Mouse (Mus musculus) MEL (cell line): Measurements from ENCODE around the gene Gm11992. TPM values are rescaled to one million over a fixed set of nuclear protein-coding genes. Genes with fewer than 3 reads are reported as not detected.

Source experiments
- DNase-seq: peaks from one replicate; pipeline ENCODE4 v3.0.0; 2011; ENCODE audit warnings: low read depth, low spot score
- H3K27ac ChIP-seq: 2 replicates; pipeline ENCODE4 v1.5.1; 2012; ENCODE audit warnings: low read depth, mild to moderate bottlenecking, control low read depth, low read length, moderate library complexity; ENCODE audit not compliant: control insufficient read depth
- H3K27me3 ChIP-seq, 2 experiments: fragments of 150-350 bp in 1 of 2; sonication (generic) in 1 of 2; 2 replicates each; pipeline ENCODE4 v1.6.1; 2012; ENCODE audit warnings: low read length in 2 of 2, mild to moderate bottlenecking in 2 of 2, improper control_type of control experiment in 1 of 2, moderate library complexity in 1 of 2; ENCODE audit not compliant: insufficient read depth in 2 of 2, control insufficient read depth in 1 of 2
- H3K36me3 ChIP-seq, 2 experiments: 2 replicates each; pipeline ENCODE4 v1.6.1; 2012 to 2014; ENCODE audit warnings: low read length in 2 of 2, improper control_type of control experiment in 1 of 2, inconsistent platforms in 1 of 2, mild to moderate bottlenecking in 1 of 2; ENCODE audit not compliant: insufficient read depth in 2 of 2, control insufficient read depth in 1 of 2
- H3K4me1 ChIP-seq, 2 experiments: fragments of 150-350 bp in 1 of 2; sonication (generic) in 1 of 2; 2 replicates each; pipeline ENCODE4 v1.6.1; 2012; ENCODE audit warnings: low read length in 2 of 2, improper control_type of control experiment in 1 of 2, mild to moderate bottlenecking in 1 of 2; ENCODE audit not compliant: insufficient read depth in 2 of 2, control insufficient read depth in 1 of 2
- H3K4me3 ChIP-seq, 2 experiments: fragments of 150-350 bp in 1 of 2; sonication (generic) in 1 of 2; 2 replicates each; pipeline ENCODE4 v1.5.1; 2012; ENCODE audit warnings: low read depth in 2 of 2, low read length in 2 of 2, mild to moderate bottlenecking in 2 of 2, moderate library complexity in 2 of 2, control low read depth in 1 of 2, improper control_type of control experiment in 1 of 2; ENCODE audit not compliant: control insufficient read depth in 1 of 2, insufficient read depth in 1 of 2
- H3K79me2 ChIP-seq: 2 replicates; pipeline ENCODE4 v1.6.1; 2012; ENCODE audit warnings: mild to moderate bottlenecking, low read length, moderate library complexity; ENCODE audit not compliant: control insufficient read depth, poor library complexity, insufficient read depth
- H3K9ac ChIP-seq: 2 replicates; pipeline ENCODE4 v1.6.1; 2012; ENCODE audit warnings: low read depth, mild to moderate bottlenecking, control low read depth, low read length, moderate library complexity; ENCODE audit not compliant: control insufficient read depth, poor library complexity, severe bottlenecking
- H3K9me3 ChIP-seq: fragments of 150-350 bp; sonication (generic); replicated peaks from 2 replicates; pipeline ENCODE4 v1.6.1; 2012; ENCODE audit warnings: mild to moderate bottlenecking, low read length, improper control_type of control experiment, moderate library complexity; ENCODE audit not compliant: insufficient read depth
- CHD1 ChIP-seq: IDR thresholded peaks from 2 replicates; pipeline ENCODE4 v1.6.1; 2012; ENCODE audit warnings: low read depth, mild to moderate bottlenecking, inconsistent platforms, low read length, improper control_type of control experiment
- CHD2 ChIP-seq: IDR thresholded peaks from 2 replicates; pipeline ENCODE4 v1.6.1; 2011; ENCODE audit warnings: low read length, improper control_type of control experiment
- ETS1 ChIP-seq: IDR thresholded peaks from 2 replicates; pipeline ENCODE4 v1.6.1; 2012; ENCODE audit warnings: low read depth, mild to moderate bottlenecking, inconsistent platforms, low read length, improper control_type of control experiment, moderate library complexity
- GABPA ChIP-seq: IDR thresholded peaks from 2 replicates; pipeline ENCODE4 v1.6.1; 2012; ENCODE audit warnings: low read depth, mild to moderate bottlenecking, inconsistent platforms, low read length, improper control_type of control experiment, moderate library complexity
- GATA1 ChIP-seq: IDR thresholded peaks from 2 replicates; pipeline ENCODE4 v1.6.1; 2011; ENCODE audit warnings: low read depth, low read length, improper control_type of control experiment
- HCFC1 ChIP-seq: IDR thresholded peaks from 2 replicates; pipeline ENCODE4 v1.6.1; 2012; ENCODE audit warnings: low read depth, mild to moderate bottlenecking, inconsistent platforms, low read length, improper control_type of control experiment, moderate library complexity
- KAT2A ChIP-seq: conservative IDR thresholded peaks from 2 replicates; pipeline ENCODE4 v1.6.1; 2012; ENCODE audit warnings: low read depth, low read length, improper control_type of control experiment, inconsistent platforms
- MAX ChIP-seq: IDR thresholded peaks from 2 replicates; pipeline ENCODE4 v1.6.1; 2011; ENCODE audit warnings: low read length, improper control_type of control experiment
- MEF2A ChIP-seq: IDR thresholded peaks from 2 replicates; pipeline ENCODE4 v1.6.1; 2014; ENCODE audit warnings: low read depth, mild to moderate bottlenecking, inconsistent platforms, low read length, improper control_type of control experiment; ENCODE audit not compliant: poor library complexity, insufficient replicate concordance, severe bottlenecking; ENCODE audit errors: extremely low read depth
- MYC ChIP-seq: IDR thresholded peaks from 2 replicates; pipeline ENCODE4 v1.6.1; 2011; ENCODE audit warnings: low read depth, mild to moderate bottlenecking, low read length, improper control_type of control experiment, moderate library complexity
- NELFE ChIP-seq: IDR thresholded peaks from 2 replicates; pipeline ENCODE4 v1.6.1; 2011; ENCODE audit warnings: low read depth, low read length, improper control_type of control experiment
- NRF1 ChIP-seq: IDR thresholded peaks from 2 replicates; pipeline ENCODE4 v1.6.1; 2014; ENCODE audit warnings: low read depth, mild to moderate bottlenecking, inconsistent platforms, low read length, improper control_type of control experiment, moderate library complexity; ENCODE audit not compliant: poor library complexity, insufficient read depth, severe bottlenecking
- POLR2AphosphoS2 ChIP-seq: IDR thresholded peaks from 2 replicates; pipeline ENCODE4 v1.6.1; 2011; ENCODE audit warnings: low read length, improper control_type of control experiment
- POLR2AphosphoS5 ChIP-seq: IDR thresholded peaks from 2 replicates; pipeline ENCODE4 v1.6.1; 2012; ENCODE audit warnings: low read depth, borderline replicate concordance, mild to moderate bottlenecking, inconsistent platforms, low read length, moderate library complexity, mixed read lengths
- SIN3A ChIP-seq: IDR thresholded peaks from 2 replicates; pipeline ENCODE4 v1.6.1; 2012; ENCODE audit warnings: low read length, improper control_type of control experiment, inconsistent platforms
- TBP ChIP-seq: IDR thresholded peaks from 2 replicates; pipeline ENCODE4 v1.8.0; 2011; ENCODE audit warnings: low read depth, low read length, improper control_type of control experiment
- TCF12 ChIP-seq: IDR thresholded peaks from 2 replicates; pipeline ENCODE4 v1.6.1; 2014; ENCODE audit warnings: low read depth, mild to moderate bottlenecking, inconsistent platforms, low read length, improper control_type of control experiment, moderate library complexity
- USF1 ChIP-seq: IDR thresholded peaks from 2 replicates; pipeline ENCODE4 v1.6.1; 2014; ENCODE audit warnings: low read depth, mild to moderate bottlenecking, inconsistent platforms, low read length, improper control_type of control experiment, moderate library complexity
- USF2 ChIP-seq, 2 experiments: IDR thresholded peaks; 2 replicates each; pipeline ENCODE4 v1.6.1; 2011 to 2012; ENCODE audit warnings: improper control_type of control experiment in 2 of 2, low read length in 2 of 2, borderline replicate concordance in 1 of 2, inconsistent platforms in 1 of 2, low read depth in 1 of 2, mild to moderate bottlenecking in 1 of 2; ENCODE audit not compliant: insufficient read depth in 1 of 2
- ZKSCAN1 ChIP-seq: IDR thresholded peaks from 2 replicates; pipeline ENCODE4 v1.6.1; 2012; ENCODE audit warnings: low read depth, mild to moderate bottlenecking, inconsistent platforms, low read length, improper control_type of control experiment, moderate library complexity
- ZNF384 ChIP-seq: IDR thresholded peaks from 2 replicates; pipeline ENCODE4 v1.6.1; 2012; ENCODE audit warnings: low read depth, mild to moderate bottlenecking, inconsistent platforms, low read length, improper control_type of control experiment
- polyA plus RNA-seq, 2 experiments: library from polyadenylated mRNA; stranded (reverse) in 1 of 2; unstranded in 1 of 2; fragments of >175 nt in 1 of 2; fragments of >200 nt in 1 of 2; gene quantifications; 2 replicates each; pipeline versions ENCODE4 v1.2.1 to v1.2.4; 2012; ENCODE audit warnings: low replicate concordance in 2 of 2, low read depth in 1 of 2; ENCODE audit not compliant: insufficient read length in 2 of 2, insufficient read depth in 1 of 2, missing spikeins in 1 of 2
- total RNA-seq: library from RNA; depleted of rRNA; stranded (reverse); fragments of 300-350 nt; gene quantifications from 2 replicates; pipeline ENCODE4 v1.2.3, GENCODE M21; 2012

The Gm11992 gene
- total and polyA plus RNA-seq, 3 experiments = not detected

- Histone ChIP-seq H3K4me3 (peak overlapping the region; percentile 54 to 69), H3K79me2 (no peaks in the 10 kb centered on the region), H3K4me1 (peaks cover 18 to 38% of the 10 kb centered on the region in 2 experiments), H3K9me3 (no peaks in the 10 kb centered on the region), H3K27ac (no peak overlapping the region), H3K27me3 (no peaks in the 10 kb centered on the region; a peak in 2 of 4 replicates), H3K9ac (peak overlapping the region; percentile 11; the same call in 1 of the 2 replicates), H3K36me3 (peaks cover 0 to 40% of the 10 kb centered on the region in 2 experiments; a peak in 2 of 4 replicates)
- DNase-seq = peak; percentile 64
- TF ChIP-seq ZNF384 (peak; percentile 42; the same call in 1 of the 2 replicates), SIN3A (no peak), NRF1 (0 out of 2 replicates have a peak, but pooled peaks have one; percentile 29), MYC (0 out of 2 replicates have a peak, but pooled peaks have one; percentile 9), GABPA (no peak), ETS1 (peak; percentile 31; the same call in 1 of the 2 replicates)
Observed at GRCm38 (mm10) chr11:9117358-9118049, 69.1 kb downstream of the Gm11992 start.

GRCm38 (mm10) chr11:9118050-9118420, 69.6 kb downstream of the Gm11992 start, which contains the start of gene Upp1:
TSS of gene Upp1 (plus strand) at chr11:9118103.
- no peak for TF ChIP-seq POLR2AphosphoS5
- no peak for TF ChIP-seq ETS1
- TF ChIP-seq USF1 = no peak
- no peak for TF ChIP-seq KAT2A
- TF ChIP-seq POLR2AphosphoS2 = no peak
- no peak for TF ChIP-seq MEF2A
- TF ChIP-seq MAX = no peak
- TF ChIP-seq ZKSCAN1 = no peak
- TF ChIP-seq HCFC1 = no peak
- no peak for TF ChIP-seq ZNF384
- no peak for TF ChIP-seq CHD2
- no peak for TF ChIP-seq GATA1
- no peak for TF ChIP-seq TCF12
- TF ChIP-seq NELFE = no peak
- TF ChIP-seq USF2 (IDR thresholded peaks at IDR 0.05; ENCODE audit: borderline replicate concordance in 1 of 2, insufficient read depth in 1 of 2, low read depth in 1 of 2, low read length in 2 of 2) = no peak
- no peak for TF ChIP-seq TBP
- no peak for TF ChIP-seq NRF1
- TF ChIP-seq MYC = no peak
- TF ChIP-seq CHD1 = no peak

More at GRCm38 (mm10) chr11:9118050-9118420, 69.6 kb downstream of the Gm11992 start, which contains the start of gene Upp1:
- Histone ChIP-seq H3K9ac (peak within 1 kb of the TSS; percentile 11; the same call in 1 of the 2 replicates), H3K9me3 (no peaks in the 10 kb centered on the region), H3K79me2 (no peaks in the 10 kb centered on the region), H3K27ac (no peak within 1 kb of the TSS), H3K27me3 (no peaks in the 10 kb centered on the region; a peak in 2 of 4 replicates), H3K36me3 (peaks cover 0 to 36% of the 10 kb centered on the region in 2 experiments; a peak in 2 of 4 replicates), H3K4me3 (peak within 1 kb of the TSS; percentile 54 to 69), H3K4me1 (peaks cover 18 to 34% of the 10 kb centered on the region in 2 experiments)
- no peak for DNase-seq
